Mouse (Mus musculus): ENCODE measurements at regions not wholly inside any gene's neighbourhood (a gene's known extent, or its start where the extent isn't known, plus 50 kb on each side); places are given as distances from the start of the nearest gene placed in this dataset.

GRCm38 (mm10) chr17:80789706-80790105 lies 61.4 kb upstream of the Map4k3 start:
- DNase-seq = no peak

- peak; percentile 97 for DNase-seq
These were observed 60.7 kb upstream of the Map4k3 start for GRCm38 (mm10) chr17:80789000-80789399.

GRCm38 (mm10) chr17:80786858-80787257 lies 58.6 kb upstream of the Map4k3 start:
- no peak for DNase-seq

GRCm38 (mm10) chr17:80786061-80786851 lies 58.0 kb upstream of the Map4k3 start:
- DNase-seq = no peak

- no peak for DNase-seq
These were observed 57.2 kb upstream of the Map4k3 start for GRCm38 (mm10) chr17:80785476-80785875.

- no peak for DNase-seq
These were observed 56.8 kb upstream of the Map4k3 start for GRCm38 (mm10) chr17:80785049-80785448.

- DNase-seq = no peak
These were observed 53.9 kb upstream of the Map4k3 start for GRCm38 (mm10) chr17:80782233-80782632.

- DNase-seq = no peak
These were observed 53.3 kb upstream of the Map4k3 start for GRCm38 (mm10) chr17:80781621-80782020.

- DNase-seq = no peak
These were observed 52.0 kb upstream of the Map4k3 start for GRCm38 (mm10) chr17:80780303-80780702.

GRCm38 (mm10) chr17:80779782-80780181 lies 51.5 kb upstream of the Map4k3 start:
- DNase-seq = peak; percentile 98

Data from heart, adult 11 months (tissue).